Mouse (Mus musculus) gastrocnemius, postnatal 4 days (tissue): ENCODE measurements around the gene Exosc8. TPM values are rescaled to one million over a fixed set of nuclear protein-coding genes. Genes with fewer than 3 reads are reported as not detected.
"Not testable (repeated sequence)": the region's sequence is repeated elsewhere in the genome, so short reads cannot be mapped to it uniquely, and the experiment has no call there.

Experiments used
- DNase-seq, 2 experiments: peaks; one replicate each; pipeline ENCODE4 v3.0.0; 2021 to 2022; ENCODE audit warnings: low spot score in 2 of 2, mixed read lengths in 2 of 2
- total RNA-seq, 2 experiments: library from RNA; stranded (reverse); gene quantifications; 2 replicates each; pipeline ENCODE4 v1.2.3; 2021

The Exosc8 gene
- total RNA-seq, 2 experiments from 2014 or later: 28.9 to 33.7 TPM

- DNase-seq: peak in 1 of 2 experiments; percentile 19
Observed at GRCm38 (mm10) chr3:54736101-54736927, 1.1 kb upstream of the Exosc8 start.

- DNase-seq: peak; percentile 90 to 92
Observed at GRCm38 (mm10) chr3:54734411-54735246, 564 bp downstream of the Exosc8 start.

GRCm38 (mm10) chr3:54732371-54732770, 2.8 kb downstream of the Exosc8 start:
- DNase-seq: no peak

- DNase-seq: no peak
Observed at GRCm38 (mm10) chr3:54731626-54732150, 3.5 kb downstream of the Exosc8 start.

GRCm38 (mm10) chr3:54728100-54728499, 7.1 kb downstream of the Exosc8 start:
- DNase-seq: no peak

- no peak for DNase-seq
Observed at GRCm38 (mm10) chr3:54727588-54727987, 7.6 kb downstream of the Exosc8 start.

- DNase-seq: no peak
Observed at GRCm38 (mm10) chr3:54725344-54725743, 9.8 kb downstream of the Exosc8 start.

- DNase-seq: no peak
Observed at GRCm38 (mm10) chr3:54723741-54724500, 11.3 kb downstream of the Exosc8 start.

GRCm38 (mm10) chr3:54718947-54719346, 16.2 kb downstream of the Exosc8 start:
- DNase-seq: no peak

- no peak for DNase-seq
Observed at GRCm38 (mm10) chr3:54717348-54717747, 17.8 kb downstream of the Exosc8 start.

- DNase-seq: no peak
Observed at GRCm38 (mm10) chr3:54715461-54715860, 19.7 kb downstream of the Exosc8 start.

- DNase-seq: no peak
Observed at GRCm38 (mm10) chr3:54714253-54714652, 20.9 kb downstream of the Exosc8 start, which contains the start of gene Gm21958. Gm21958 (minus strand) TSS chr3:54714353.

GRCm38 (mm10) chr3:54708972-54709371, 26.2 kb downstream of the Exosc8 start:
- DNase-seq: no peak

GRCm38 (mm10) chr3:54704106-54704505, 31.1 kb downstream of the Exosc8 start:
- DNase-seq: not testable (repeated sequence)

GRCm38 (mm10) chr3:54699759-54700301, 35.4 kb downstream of the Exosc8 start:
- no peak for DNase-seq

- DNase-seq: no peak
Observed at GRCm38 (mm10) chr3:54693056-54693415, 42.2 kb downstream of the Exosc8 start.

GRCm38 (mm10) chr3:54692202-54693055, 42.8 kb downstream of the Exosc8 start, which contains the start of gene Supt20:
Supt20 (plus strand) TSS chr3:54692807.
- peak; percentile 79 to 90 for DNase-seq

- DNase-seq: no peak
Observed at GRCm38 (mm10) chr3:54689091-54689490, 46.1 kb downstream of the Exosc8 start.

- DNase-seq: no peak
Observed at GRCm38 (mm10) chr3:54687245-54687644, 47.9 kb downstream of the Exosc8 start.

GRCm38 (mm10) chr3:54685202-54685601, 50.0 kb downstream of the Exosc8 start:
- DNase-seq: no peak
